Mouse (Mus musculus) forebrain, embryonic 15.5 days (tissue): ENCODE data around the gene Nin. TPM values are rescaled to one million over a fixed set of nuclear protein-coding genes. Genes with fewer than 3 reads are reported as not detected.
"Not testable (repeated sequence)": the region's sequence is repeated elsewhere in the genome, so short reads cannot be mapped to it uniquely, and the experiment has no call there.

ENCODE experiments used
- ATAC-seq: fragments of 200-750 bp; cut with Nextera tagmentation; replicated peaks from 2 replicates; pipeline ENCODE4 v1.8.0; 2017; ENCODE audit warnings: mild to moderate bottlenecking, moderate TSS enrichment, moderate library complexity
- H3K27ac ChIP-seq: fragments of 300-500 bp; sonication (generic); replicated peaks from 2 replicates; pipeline ENCODE4 v1.5.1; 2015; ENCODE audit warnings: mild to moderate bottlenecking, inconsistent platforms
- H3K27me3 ChIP-seq: fragments of 300-500 bp; sonication (generic); 2 replicates; pipeline ENCODE4 v1.6.1; 2015; ENCODE audit warnings: inconsistent platforms
- H3K36me3 ChIP-seq: fragments of 300-500 bp; sonication (generic); 2 replicates; pipeline ENCODE4 v1.6.1; 2015; ENCODE audit warnings: mild to moderate bottlenecking, inconsistent platforms
- H3K4me1 ChIP-seq: fragments of 300-500 bp; sonication (generic); 2 replicates; pipeline ENCODE4 v1.6.1; 2015; ENCODE audit warnings: inconsistent platforms
- H3K4me2 ChIP-seq: fragments of 300-500 bp; sonication (generic); replicated peaks from 2 replicates; pipeline ENCODE4 v1.6.1; 2015; ENCODE audit warnings: mild to moderate bottlenecking, inconsistent platforms
- H3K4me3 ChIP-seq: fragments of 300-500 bp; sonication (generic); 2 replicates; pipeline ENCODE4 v1.5.1; 2015; ENCODE audit warnings: mild to moderate bottlenecking, inconsistent platforms
- H3K9ac ChIP-seq: fragments of 300-500 bp; sonication (generic); replicated peaks from 2 replicates; pipeline ENCODE4 v1.6.1; 2015; ENCODE audit warnings: mild to moderate bottlenecking, inconsistent platforms
- H3K9me3 ChIP-seq: fragments of 300-500 bp; sonication (generic); 2 replicates; pipeline ENCODE4 v1.6.1; 2016; ENCODE audit warnings: inconsistent platforms
- WGBS: fragments of 180-500 bp; shearing (Covaris S2); methylation state at CpG from one replicate; pipeline ENCODE4 v1.1.7; 2015; ENCODE audit warnings: mixed read lengths; 5-methylcytosine and 5-hydroxymethylcytosine counted together
- polyA plus RNA-seq: library from polyadenylated mRNA; unstranded; fragments of >200 nt; fragmentation: Nextera tagmentation; extraction: Ambion mirVana; gene quantifications from 2 replicates; pipeline ENCODE4 v1.2.1, GENCODE M21; 2015

The Nin gene
- 33.5 and 34.9 TPM in 2 replicates for polyA plus RNA-seq

DNA sequence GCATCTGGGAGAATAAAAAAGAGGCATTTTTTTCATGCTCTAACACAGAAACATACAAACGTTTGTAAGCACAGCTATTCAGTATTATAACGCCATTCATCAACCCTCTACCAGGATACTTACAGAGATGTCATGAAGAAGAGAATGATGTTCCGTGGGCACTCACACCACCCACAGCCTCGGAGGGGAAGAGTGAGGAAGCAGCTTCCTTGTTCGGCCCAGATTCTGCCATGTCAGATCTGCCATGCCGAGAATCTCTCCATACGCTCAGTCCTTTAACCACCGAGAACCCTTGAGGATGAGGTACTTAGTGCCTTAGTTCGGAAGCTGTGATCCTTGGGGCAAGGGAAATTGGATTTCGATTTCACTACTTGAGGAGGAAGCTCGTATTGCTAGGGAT is at the start of gene Nin:
Nin (minus strand) TSS at position 367 of the 400 bp plus-strand sequence.
- Histone ChIP-seq H3K36me3 (no peaks in the 10 kb centered on the region), H3K27me3 (no peaks in the 10 kb centered on the region), H3K4me2 (peak within 1 kb of the TSS; percentile 78; the same call in 1 of the 2 replicates), H3K4me1 (peaks cover 29% of the 10 kb centered on the region), H3K9ac (peak within 1 kb of the TSS; percentile 88; the same call in 1 of the 2 replicates), H3K9me3 (no peaks in the 10 kb centered on the region), H3K4me3 (peak within 1 kb of the TSS; percentile 82), H3K27ac (peak within 1 kb of the TSS; percentile 91)
- ATAC-seq, result no peak
- WGBS, result 56% methylated on average over 11 of the region's 11 CpGs

- H3K27ac ChIP-seq, result no peak overlapping the region
- H3K4me2 ChIP-seq, result no peak overlapping the region
- H3K4me1 ChIP-seq, result no peaks in the 10 kb centered on the region
- H3K9ac ChIP-seq, result no peak overlapping the region
- no peaks in the 10 kb centered on the region for H3K36me3 ChIP-seq
- H3K4me3 ChIP-seq, result no peak overlapping the region
- 88% methylated on average over 5 of the region's 5 CpGs for WGBS
- no peaks in the 10 kb centered on the region for H3K27me3 ChIP-seq
- ATAC-seq, result no peak
- no peaks in the 10 kb centered on the region for H3K9me3 ChIP-seq
Observed at GRCm38 (mm10) chr12:70161057-70161456, 47.5 kb upstream of the Nin start.

- Histone ChIP-seq H3K9ac (no peak overlapping the region), H3K36me3 (no peaks in the 10 kb centered on the region), H3K4me1 (no peaks in the 10 kb centered on the region), H3K4me2 (no peak overlapping the region), H3K27me3 (no peaks in the 10 kb centered on the region), H3K27ac (no peak overlapping the region), H3K9me3 (no peaks in the 10 kb centered on the region), H3K4me3 (no peak overlapping the region)
- WGBS, result 40% methylated on average over 5 of the region's 5 CpGs
- ATAC-seq, result no peak
Observed at GRCm38 (mm10) chr12:70157292-70158066, 44.0 kb upstream of the Nin start.

DNA sequence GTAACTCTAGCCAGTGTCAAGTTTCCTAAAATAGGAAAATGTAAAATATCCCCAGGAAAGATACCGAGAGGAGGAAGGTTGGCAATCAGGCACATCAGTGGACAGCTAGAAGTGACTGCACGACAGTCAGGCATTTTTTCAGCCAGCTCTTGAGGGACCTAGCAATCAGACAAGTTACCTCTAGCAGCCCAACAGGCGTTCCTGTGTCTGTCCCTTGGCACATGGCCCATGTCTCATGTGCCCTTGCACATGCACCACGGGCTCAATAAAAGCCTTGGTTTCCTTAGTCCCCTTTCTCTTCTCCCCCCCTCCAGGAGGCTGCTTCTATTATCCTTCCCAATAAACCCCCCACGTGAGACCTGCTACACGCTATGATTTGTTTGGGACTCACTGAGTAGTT is 42.7 kb upstream of the Nin start:
- Histone ChIP-seq H3K9me3 (no peaks in the 10 kb centered on the region), H3K27me3 (no peaks in the 10 kb centered on the region), H3K27ac (no peak overlapping the region), H3K9ac (no peak overlapping the region), H3K4me3 (no peak overlapping the region), H3K4me2 (no peak overlapping the region), H3K36me3 (no peaks in the 10 kb centered on the region), H3K4me1 (no peaks in the 10 kb centered on the region)
- no peak for ATAC-seq
- 52% methylated on average over 6 of the region's 6 CpGs for WGBS

GRCm38 (mm10) chr12:70153842-70154241 is 40.3 kb upstream of the Nin start, which contains the start of gene Abhd12b:
Gene Abhd12b (plus strand): TSS chr12:70154142.
- Histone ChIP-seq H3K9me3 (no peaks in the 10 kb centered on the region), H3K4me1 (peaks cover 2% of the 10 kb centered on the region), H3K27ac (no peak within 1 kb of the TSS), H3K9ac (no peak within 1 kb of the TSS), H3K36me3 (no peaks in the 10 kb centered on the region), H3K4me3 (no peak within 1 kb of the TSS), H3K4me2 (no peak within 1 kb of the TSS), H3K27me3 (no peaks in the 10 kb centered on the region)
- WGBS, result 56% methylated on average over 3 of the region's 3 CpGs
- no peak for ATAC-seq

DNA sequence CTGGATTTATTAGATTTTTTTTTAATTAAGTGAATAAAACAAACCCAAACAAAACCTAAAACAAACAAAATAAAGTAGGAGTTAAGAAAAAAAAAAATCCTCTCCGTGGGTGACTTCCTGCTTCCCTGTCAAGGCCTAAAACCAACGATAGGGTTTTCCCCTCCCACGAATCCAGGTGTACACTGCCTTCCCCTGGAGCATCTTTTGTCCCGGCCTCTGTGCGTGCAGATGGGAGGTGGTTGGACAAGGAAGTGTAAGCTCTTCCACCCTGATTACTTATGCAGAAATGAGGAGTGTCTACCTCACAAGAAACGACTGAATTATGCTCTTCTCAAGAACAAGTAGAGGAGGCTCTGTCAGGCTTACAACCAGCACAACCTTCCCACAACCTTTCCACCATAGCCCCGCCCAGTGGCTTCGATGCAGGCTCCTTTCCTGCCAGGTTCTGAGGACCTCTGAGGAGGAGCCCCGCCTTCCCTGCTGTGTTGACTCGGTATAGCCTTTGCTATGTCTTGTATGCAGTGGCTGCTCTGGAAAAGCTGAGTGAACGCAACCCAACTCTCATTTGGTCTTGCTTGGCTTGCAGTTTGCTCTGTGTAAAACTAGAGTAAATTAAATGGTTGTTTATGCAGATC is 35.2 kb upstream of the Nin start:
- no peak for ATAC-seq
- peaks cover 16% of the 10 kb centered on the region for H3K4me1 ChIP-seq
- H3K4me3 ChIP-seq, result no peak overlapping the region
- no peaks in the 10 kb centered on the region for H3K36me3 ChIP-seq
- peak overlapping the region; percentile 44; the same call in 1 of the 2 replicates for H3K27ac ChIP-seq
- H3K9me3 ChIP-seq, result no peaks in the 10 kb centered on the region
- 12% methylated on average over 11 of the region's 11 CpGs for WGBS
- H3K4me2 ChIP-seq, result peak overlapping the region; percentile 23; the same call in 1 of the 2 replicates
- H3K9ac ChIP-seq, result no peak overlapping the region
- no peaks in the 10 kb centered on the region for H3K27me3 ChIP-seq

- Histone ChIP-seq H3K9ac (no peak overlapping the region), H3K27me3 (no peaks in the 10 kb centered on the region), H3K36me3 (no peaks in the 10 kb centered on the region), H3K9me3 (no peaks in the 10 kb centered on the region), H3K27ac (0 out of 2 replicates have a peak overlapping the region, but pooled peaks have one; percentile 31), H3K4me2 (peak overlapping the region; percentile 23), H3K4me1 (peaks cover 16% of the 10 kb centered on the region), H3K4me3 (0 out of 2 replicates have a peak overlapping the region, but pooled peaks have one; percentile 9)
- 11% methylated on average over 13 of the region's 13 CpGs for WGBS
- 0 out of 2 replicates have a peak, but pooled peaks have one; percentile 11 for ATAC-seq
Observed at GRCm38 (mm10) chr12:70147986-70148630, 34.6 kb upstream of the Nin start.

DNA sequence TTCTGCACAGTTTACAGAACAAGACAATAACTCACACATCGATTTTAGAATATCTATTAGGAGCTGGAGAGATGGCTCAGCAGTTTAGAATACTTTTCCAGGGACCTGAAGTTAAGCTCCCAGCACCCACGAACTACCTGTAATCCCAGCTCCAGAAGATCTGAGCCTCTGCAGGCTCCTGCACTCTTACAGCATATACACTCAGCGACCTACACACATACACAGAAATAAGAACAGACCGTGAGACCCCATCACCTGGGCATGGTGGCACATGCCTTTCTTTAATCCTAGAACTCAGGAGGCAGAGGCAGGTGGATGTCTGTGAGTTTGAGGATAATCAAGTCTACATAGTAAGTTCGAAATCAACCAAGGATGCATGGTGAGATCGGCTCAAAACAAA is 32.1 kb upstream of the Nin start:
- 89% methylated on average over 6 of the region's 6 CpGs for WGBS
- H3K36me3 ChIP-seq, result no peaks in the 10 kb centered on the region
- peaks cover 16% of the 10 kb centered on the region for H3K4me1 ChIP-seq
- no peak overlapping the region for H3K4me3 ChIP-seq
- H3K27me3 ChIP-seq, result no peaks in the 10 kb centered on the region
- H3K9ac ChIP-seq, result no peak overlapping the region
- no peaks in the 10 kb centered on the region for H3K9me3 ChIP-seq
- H3K4me2 ChIP-seq, result no peak overlapping the region
- no peak for ATAC-seq
- H3K27ac ChIP-seq, result no peak overlapping the region

DNA sequence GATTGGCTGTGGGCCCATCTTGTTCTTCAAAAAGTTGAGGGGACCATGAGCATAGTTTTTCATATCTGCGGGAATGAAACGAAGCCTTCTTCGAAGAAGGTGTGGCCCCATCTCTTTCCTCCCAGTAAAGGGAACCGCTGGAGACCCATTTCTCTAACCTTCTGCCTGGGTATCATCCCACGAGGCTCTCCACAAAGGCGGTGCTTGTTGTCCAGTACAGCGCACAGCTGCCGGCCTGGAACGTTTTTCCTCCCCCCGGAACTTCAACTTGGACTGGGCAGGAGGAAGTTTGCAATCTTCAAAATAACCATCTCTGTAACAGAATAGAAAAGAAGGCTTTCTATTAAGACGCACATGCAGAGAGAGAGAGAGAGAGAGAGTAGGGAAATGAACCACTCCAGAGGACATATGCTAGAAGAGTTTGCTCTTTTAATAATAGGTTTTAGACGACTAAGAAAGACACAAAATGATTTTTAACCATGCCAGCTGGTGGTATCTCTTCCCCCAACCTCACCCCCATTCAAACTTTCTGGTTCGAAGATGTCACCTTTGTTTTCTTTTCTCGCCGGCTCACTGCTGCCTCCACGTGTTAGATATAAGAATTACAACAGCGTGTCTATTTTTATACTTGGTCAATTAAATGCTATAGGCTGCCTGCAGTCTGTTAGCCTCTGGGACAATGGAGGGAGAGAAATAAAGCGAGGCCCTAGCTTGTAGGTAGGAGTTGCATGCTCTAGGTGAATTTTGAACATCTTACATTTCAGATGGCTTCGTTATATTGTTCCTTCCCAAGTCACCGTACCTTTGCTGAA is 31.3 kb upstream of the Nin start:
- no peak overlapping the region for H3K4me2 ChIP-seq
- 50% methylated on average over 20 of the region's 20 CpGs for WGBS
- ATAC-seq, result no peak
- no peaks in the 10 kb centered on the region for H3K27me3 ChIP-seq
- no peak overlapping the region for H3K4me3 ChIP-seq
- no peak overlapping the region for H3K9ac ChIP-seq
- no peaks in the 10 kb centered on the region for H3K9me3 ChIP-seq
- H3K27ac ChIP-seq, result peak overlapping the region; percentile 42
- no peaks in the 10 kb centered on the region for H3K36me3 ChIP-seq
- H3K4me1 ChIP-seq, result peaks cover 16% of the 10 kb centered on the region

- ATAC-seq, result 0 out of 2 replicates have a peak, but pooled peaks have one; percentile 15
- not testable (repeated sequence) for H3K9ac ChIP-seq, H3K4me2 ChIP-seq, H3K36me3 ChIP-seq, H3K27me3 ChIP-seq, H3K4me3 ChIP-seq, H3K9me3 ChIP-seq
- 28% methylated on average over 3 of the region's 3 CpGs for WGBS
- Histone ChIP-seq H3K27ac (peak overlapping the region; percentile 42), H3K4me1 (peaks cover 16% of the 10 kb centered on the region)
Observed at GRCm38 (mm10) chr12:70144106-70144587, 30.6 kb upstream of the Nin start.

GRCm38 (mm10) chr12:70140993-70141576 is 27.6 kb upstream of the Nin start:
- Histone ChIP-seq H3K27ac (no peak overlapping the region), H3K4me1 (peaks cover 7% of the 10 kb centered on the region; the same call in 1 of the 2 replicates), H3K4me3 (no peak overlapping the region), H3K4me2 (no peak overlapping the region), H3K27me3 (no peaks in the 10 kb centered on the region), H3K9me3 (no peaks in the 10 kb centered on the region), H3K36me3 (no peaks in the 10 kb centered on the region), H3K9ac (no peak overlapping the region)
- 89% methylated on average over 5 of the region's 5 CpGs for WGBS
- no peak for ATAC-seq
